Mouse (Mus musculus) frontal cortex, adult 2 months (tissue): Measurements from ENCODE around the gene Hs2st1. TPM values are rescaled to one million over a fixed set of nuclear protein-coding genes. Genes with fewer than 3 reads are reported as not detected.

Experiments
- DNase-seq, 2 experiments: peaks; one replicate each; pipeline ENCODE4 v3.0.0; 2022; ENCODE audit warnings: low spot score in 1 of 2; ENCODE audit errors: extremely low spot score in 1 of 2
- polyA plus RNA-seq: library from polyadenylated mRNA; depleted of rRNA; stranded (reverse); fragments of >200 nt; gene quantifications from 2 replicates; pipeline ENCODE4 v1.2.3, GENCODE M21; 2012

The Hs2st1 gene
- polyA plus RNA-seq, 1 experiment: 21.7 TPM

GRCm38 (mm10) chr3:144514122-144514505 is 55.9 kb downstream of the Hs2st1 start:
- DNase-seq: no peak

- no peak for DNase-seq
Measured at GRCm38 (mm10) chr3:144513169-144514121, 56.5 kb downstream of the Hs2st1 start.

GRCm38 (mm10) chr3:144510724-144511123 is 59.3 kb downstream of the Hs2st1 start:
- no peak for DNase-seq

GRCm38 (mm10) chr3:144508342-144508741 is 61.6 kb downstream of the Hs2st1 start:
- no peak for DNase-seq

- no peak for DNase-seq
Measured at GRCm38 (mm10) chr3:144507885-144508284, 62.1 kb downstream of the Hs2st1 start.

- peak in 1 of 2 experiments; percentile 46 for DNase-seq
Measured at GRCm38 (mm10) chr3:144506213-144506612, 63.8 kb downstream of the Hs2st1 start.

- no peak for DNase-seq
Measured at GRCm38 (mm10) chr3:144501930-144502329, 68.1 kb downstream of the Hs2st1 start.

- DNase-seq: no peak
Measured at GRCm38 (mm10) chr3:144496762-144497161, 73.2 kb downstream of the Hs2st1 start.

GRCm38 (mm10) chr3:144494838-144495237 is 75.1 kb downstream of the Hs2st1 start:
- DNase-seq: no peak

GRCm38 (mm10) chr3:144488787-144489186 is 81.2 kb downstream of the Hs2st1 start:
- DNase-seq: no peak

GRCm38 (mm10) chr3:144480595-144480994 is 89.4 kb downstream of the Hs2st1 start:
- no peak for DNase-seq

GRCm38 (mm10) chr3:144478427-144478794 is 91.6 kb downstream of the Hs2st1 start:
- DNase-seq: no peak

- DNase-seq: peak in 1 of 2 experiments; percentile 56
Measured at GRCm38 (mm10) chr3:144477707-144478426, 92.1 kb downstream of the Hs2st1 start.

GRCm38 (mm10) chr3:144475891-144476290 is 94.1 kb downstream of the Hs2st1 start:
- no peak for DNase-seq

GRCm38 (mm10) chr3:144474726-144475125 is 95.3 kb downstream of the Hs2st1 start:
- no peak for DNase-seq

GRCm38 (mm10) chr3:144471954-144472353 is 98.0 kb downstream of the Hs2st1 start:
- no peak for DNase-seq

- DNase-seq: no peak
Measured at GRCm38 (mm10) chr3:144470901-144471300, 99.1 kb downstream of the Hs2st1 start.

GRCm38 (mm10) chr3:144467521-144467920 is 102.5 kb downstream of the Hs2st1 start:
- DNase-seq: no peak

GRCm38 (mm10) chr3:144466108-144466678 is 103.8 kb downstream of the Hs2st1 start:
- DNase-seq: no peak

GRCm38 (mm10) chr3:144462679-144463078 is 107.3 kb downstream of the Hs2st1 start:
- no peak for DNase-seq

- no peak for DNase-seq
Measured at GRCm38 (mm10) chr3:144460183-144460788, 109.7 kb downstream of the Hs2st1 start.
